Mouse (Mus musculus): ENCODE data around the gene Gpam. TPM values are rescaled to one million over a fixed set of nuclear protein-coding genes. Genes with fewer than 3 reads are reported as not detected.

Gpam gene
- polyA plus RNA-seq, 1 experiment from 2014 or later = 28.7 TPM

DNA sequence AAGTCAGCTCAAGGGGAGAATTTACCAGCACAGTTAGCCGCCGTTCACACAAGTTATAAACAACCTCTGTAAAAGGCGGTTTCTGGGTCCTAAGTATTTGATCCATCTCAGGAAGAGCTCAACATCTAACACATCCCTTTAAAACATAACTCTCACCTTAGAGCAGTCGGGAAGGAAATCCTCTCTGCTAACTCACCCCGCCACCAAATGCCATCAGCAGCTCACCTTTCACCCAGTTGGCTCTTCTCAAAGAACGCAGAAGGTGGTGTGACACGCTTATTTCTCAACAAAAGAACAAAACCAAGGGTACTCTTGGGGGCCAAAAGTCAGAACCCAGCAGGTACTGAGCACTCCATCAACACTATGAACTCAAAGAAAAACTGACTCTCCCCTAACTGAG is 31.5 kb downstream of the Gpam start:
- Histone ChIP-seq H3K9me3 (ENCODE audit: control insufficient read depth, low read length) (no peaks in the 10 kb centered on the region), H3K36me3 (ENCODE audit: control insufficient read depth, insufficient read depth, low read length) (peaks cover 36% of the 10 kb centered on the region), H3K4me3 (replicated peaks; ENCODE audit: low read depth, low read length) (no peak overlapping the region), H3K4me2 (ENCODE audit: low read length) (no peak overlapping the region), H3K27me3 (ENCODE audit: control insufficient read depth, insufficient read depth, low read length) (no peaks in the 10 kb centered on the region), H3K9ac (replicated peaks; ENCODE audit: low read length) (no peak overlapping the region), H3K27ac (replicated peaks; ENCODE audit: low read depth, low read length) (no peak overlapping the region), H3K4me1 (ENCODE audit: control insufficient read depth, insufficient read depth, low read length) (peaks cover 21% of the 10 kb centered on the region)
- DNase-seq (no peak), ATAC-seq (ENCODE audit: low FRiP score, low TSS enrichment) (no peak)
- WGBS = 83% methylated on average over 7 of the region's 7 CpGs

DNA sequence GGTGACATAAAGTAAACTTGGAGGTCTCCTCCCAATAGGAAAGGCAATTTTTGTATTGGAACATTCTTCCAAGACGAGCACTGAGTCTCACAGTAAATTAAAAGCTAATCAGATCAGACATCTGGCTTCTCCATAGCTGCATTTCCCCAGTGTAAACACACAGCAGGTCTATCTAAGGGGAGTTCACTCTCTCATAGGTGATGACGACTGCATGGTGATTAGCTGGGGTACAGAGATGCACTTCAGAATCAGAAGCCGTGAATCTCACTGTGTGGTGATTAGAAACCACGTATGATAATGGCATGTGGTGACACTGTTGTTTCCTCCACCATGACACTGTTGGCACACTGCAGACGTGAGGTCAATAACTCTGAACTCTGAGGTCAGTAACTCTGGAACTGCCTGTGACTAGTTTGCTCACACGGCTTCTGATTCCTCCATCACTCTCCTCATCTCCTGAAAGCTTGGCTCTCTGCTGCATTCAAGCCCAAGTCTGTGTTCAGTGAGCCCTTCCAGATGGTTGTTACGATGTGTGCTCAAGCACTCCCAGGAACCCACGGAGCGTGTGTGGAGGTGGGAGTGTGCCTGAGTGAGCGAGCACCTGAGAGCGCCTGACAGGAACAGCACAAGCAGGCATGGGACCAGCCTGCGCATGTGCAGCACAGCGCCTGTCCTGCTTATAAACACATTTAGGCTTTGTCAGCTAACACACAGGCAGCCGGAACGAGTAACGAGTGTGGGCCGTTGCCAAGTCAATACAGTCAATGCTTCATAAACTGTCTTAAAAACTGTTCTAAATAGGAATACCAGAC is 35.2 kb downstream of the Gpam start:
- no peaks in the 10 kb centered on the region for H3K4me1 ChIP-seq (ENCODE audit: control insufficient read depth, insufficient read depth, low read length)
- H3K9me3 ChIP-seq (ENCODE audit: control insufficient read depth, low read length) = no peaks in the 10 kb centered on the region
- no peak overlapping the region for H3K4me2 ChIP-seq (ENCODE audit: low read length)
- H3K4me3 ChIP-seq (replicated peaks; ENCODE audit: low read depth, low read length) = no peak overlapping the region
- WGBS = 92% methylated on average over 17 of the region's 17 CpGs
- H3K27ac ChIP-seq (replicated peaks; ENCODE audit: low read depth, low read length) = no peak overlapping the region
- ATAC-seq (ENCODE audit: low FRiP score, low TSS enrichment) (no peak), DNase-seq (no peak)
- no peaks in the 10 kb centered on the region for H3K27me3 ChIP-seq (ENCODE audit: control insufficient read depth, insufficient read depth, low read length)
- H3K36me3 ChIP-seq (ENCODE audit: control insufficient read depth, insufficient read depth, low read length) = peaks cover 73% of the 10 kb centered on the region
- H3K9ac ChIP-seq (replicated peaks; ENCODE audit: low read length) = no peak overlapping the region

DNA sequence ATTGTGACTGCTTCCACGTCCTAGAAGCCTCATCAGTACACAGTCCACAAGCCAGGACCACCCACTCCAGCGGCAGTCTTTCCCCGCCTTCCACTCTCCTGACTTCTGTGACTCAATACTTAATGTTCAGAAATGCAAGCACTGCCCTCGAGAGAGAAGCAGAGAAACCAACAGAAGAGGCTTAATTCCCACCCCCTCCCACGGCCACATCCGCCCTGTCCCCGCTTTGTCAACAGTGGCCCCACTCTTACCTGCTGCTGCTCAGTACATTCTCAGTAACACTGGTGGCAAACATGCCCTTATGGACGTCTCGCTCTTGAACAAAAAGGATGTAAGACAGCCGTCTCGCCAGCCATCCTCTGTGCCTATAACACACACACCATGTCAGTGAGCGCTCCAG is 36.2 kb downstream of the Gpam start:
- WGBS = 87% methylated on average over 12 of the region's 12 CpGs

DNA sequence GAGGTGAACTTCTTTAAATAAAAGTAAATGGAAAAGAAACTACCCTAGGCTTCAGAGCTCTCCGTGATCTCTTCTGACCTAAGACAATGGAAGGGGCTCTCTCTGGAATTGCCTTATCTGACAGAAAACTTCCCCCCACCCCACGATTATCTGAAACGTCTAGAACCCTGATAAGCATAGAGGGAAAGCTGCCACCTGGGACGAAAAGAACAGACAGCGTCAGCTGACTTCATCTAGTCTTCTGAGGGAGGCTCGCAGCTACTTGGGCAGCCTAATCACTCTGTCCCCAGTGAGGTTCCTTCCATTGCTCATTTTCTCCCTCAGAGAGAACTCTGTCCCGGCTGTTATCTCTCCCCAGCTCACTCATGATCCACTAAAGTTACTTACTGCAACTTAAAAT is 36.9 kb downstream of the Gpam start:
- DNase-seq (no peak), ATAC-seq (ENCODE audit: low FRiP score, low TSS enrichment) (no peak)
- WGBS = 84% methylated on average over 7 of the region's 7 CpGs
- Histone ChIP-seq H3K9me3 (ENCODE audit: control insufficient read depth, low read length) (no peaks in the 10 kb centered on the region), H3K36me3 (ENCODE audit: control insufficient read depth, insufficient read depth, low read length) (peaks cover 77% of the 10 kb centered on the region), H3K27ac (replicated peaks; ENCODE audit: low read depth, low read length) (no peak overlapping the region), H3K9ac (replicated peaks; ENCODE audit: low read length) (no peak overlapping the region), H3K4me1 (ENCODE audit: control insufficient read depth, insufficient read depth, low read length) (no peaks in the 10 kb centered on the region), H3K4me2 (ENCODE audit: low read length) (no peak overlapping the region), H3K4me3 (replicated peaks; ENCODE audit: low read depth, low read length) (no peak overlapping the region), H3K27me3 (ENCODE audit: control insufficient read depth, insufficient read depth, low read length) (no peaks in the 10 kb centered on the region)

More for the DNA sequence above, 36.2 kb downstream of the Gpam start:
- Histone ChIP-seq H3K9me3 (ENCODE audit: control insufficient read depth, low read length) (no peaks in the 10 kb centered on the region), H3K4me3 (replicated peaks; ENCODE audit: low read depth, low read length) (no peak overlapping the region), H3K9ac (replicated peaks; ENCODE audit: low read length) (no peak overlapping the region), H3K4me1 (ENCODE audit: control insufficient read depth, insufficient read depth, low read length) (no peaks in the 10 kb centered on the region), H3K4me2 (ENCODE audit: low read length) (no peak overlapping the region), H3K36me3 (ENCODE audit: control insufficient read depth, insufficient read depth, low read length) (peaks cover 77% of the 10 kb centered on the region), H3K27ac (replicated peaks; ENCODE audit: low read depth, low read length) (no peak overlapping the region), H3K27me3 (ENCODE audit: control insufficient read depth, insufficient read depth, low read length) (no peaks in the 10 kb centered on the region)
- ATAC-seq (ENCODE audit: low FRiP score, low TSS enrichment) (no peak), DNase-seq (no peak)

DNA sequence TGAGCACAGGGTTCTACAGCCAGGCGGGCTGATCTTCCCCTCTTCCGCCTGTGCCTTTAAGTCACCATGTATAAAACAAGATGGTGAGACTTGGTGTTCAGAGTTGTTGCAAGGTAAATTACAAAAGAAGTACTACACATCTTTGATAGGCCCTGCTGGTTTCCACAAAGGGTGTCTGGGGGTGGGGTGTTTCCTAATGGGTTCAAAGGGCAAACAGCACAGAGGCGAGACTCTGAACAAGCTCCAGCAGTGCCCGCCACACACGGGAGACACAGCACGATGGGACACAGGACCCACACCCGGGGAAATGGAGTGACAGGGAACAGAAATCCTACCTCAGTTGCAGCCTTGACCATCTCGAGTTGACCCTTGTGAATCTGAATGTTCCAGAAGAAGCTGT is 39.3 kb downstream of the Gpam start:
- no peaks in the 10 kb centered on the region for H3K4me1 ChIP-seq (ENCODE audit: control insufficient read depth, insufficient read depth, low read length)
- H3K27ac ChIP-seq (replicated peaks; ENCODE audit: low read depth, low read length) = no peak overlapping the region

DNA sequence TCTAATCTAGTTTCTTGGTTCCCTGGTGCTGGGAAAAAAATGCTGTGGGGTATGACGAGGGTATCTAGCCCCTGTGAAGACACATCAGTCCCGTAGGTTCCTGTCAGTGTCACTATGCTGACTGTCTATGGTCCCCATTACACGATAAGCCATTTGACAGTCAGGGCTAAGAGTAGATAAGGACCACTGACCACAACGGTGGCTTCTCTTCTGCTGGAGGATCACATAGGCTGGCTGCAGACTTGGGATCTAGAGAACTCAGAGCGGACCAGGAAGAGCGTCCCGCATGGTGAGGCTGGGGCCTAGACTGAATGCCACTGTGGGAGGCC is 41.2 kb downstream of the Gpam start:
- no peak overlapping the region for H3K4me2 ChIP-seq (ENCODE audit: low read length)
- no peak overlapping the region for H3K27ac ChIP-seq (replicated peaks; ENCODE audit: low read depth, low read length)
- no peaks in the 10 kb centered on the region for H3K27me3 ChIP-seq (ENCODE audit: control insufficient read depth, insufficient read depth, low read length)
- H3K4me3 ChIP-seq (replicated peaks; ENCODE audit: low read depth, low read length) = no peak overlapping the region
- no peak for ATAC-seq (ENCODE audit: low FRiP score, low TSS enrichment)
- H3K9ac ChIP-seq (replicated peaks; ENCODE audit: low read length) = no peak overlapping the region
- H3K36me3 ChIP-seq (ENCODE audit: control insufficient read depth, insufficient read depth, low read length) = peaks cover 99% of the 10 kb centered on the region
- H3K9me3 ChIP-seq (ENCODE audit: control insufficient read depth, low read length) = no peaks in the 10 kb centered on the region
- WGBS = 93% methylated on average over 7 of the region's 7 CpGs
- no peak for DNase-seq
- no peaks in the 10 kb centered on the region for H3K4me1 ChIP-seq (ENCODE audit: control insufficient read depth, insufficient read depth, low read length)

More for the DNA sequence above, 39.3 kb downstream of the Gpam start:
- 91% methylated on average over 8 of the region's 8 CpGs for whole genome bisulfite sequencing
- no peak overlapping the region for H3K9ac ChIP-seq (replicated peaks; ENCODE audit: low read length)
- no peak for DNase-seq
- peaks cover 94% of the 10 kb centered on the region for H3K36me3 ChIP-seq (ENCODE audit: control insufficient read depth, insufficient read depth, low read length)
- no peak for ATAC-seq (ENCODE audit: low FRiP score, low TSS enrichment)
- no peaks in the 10 kb centered on the region for H3K9me3 ChIP-seq (ENCODE audit: control insufficient read depth, low read length)
- H3K4me2 ChIP-seq (ENCODE audit: low read length) = no peak overlapping the region
- H3K4me3 ChIP-seq (replicated peaks; ENCODE audit: low read depth, low read length) = no peak overlapping the region
- no peaks in the 10 kb centered on the region for H3K27me3 ChIP-seq (ENCODE audit: control insufficient read depth, insufficient read depth, low read length)

DNA sequence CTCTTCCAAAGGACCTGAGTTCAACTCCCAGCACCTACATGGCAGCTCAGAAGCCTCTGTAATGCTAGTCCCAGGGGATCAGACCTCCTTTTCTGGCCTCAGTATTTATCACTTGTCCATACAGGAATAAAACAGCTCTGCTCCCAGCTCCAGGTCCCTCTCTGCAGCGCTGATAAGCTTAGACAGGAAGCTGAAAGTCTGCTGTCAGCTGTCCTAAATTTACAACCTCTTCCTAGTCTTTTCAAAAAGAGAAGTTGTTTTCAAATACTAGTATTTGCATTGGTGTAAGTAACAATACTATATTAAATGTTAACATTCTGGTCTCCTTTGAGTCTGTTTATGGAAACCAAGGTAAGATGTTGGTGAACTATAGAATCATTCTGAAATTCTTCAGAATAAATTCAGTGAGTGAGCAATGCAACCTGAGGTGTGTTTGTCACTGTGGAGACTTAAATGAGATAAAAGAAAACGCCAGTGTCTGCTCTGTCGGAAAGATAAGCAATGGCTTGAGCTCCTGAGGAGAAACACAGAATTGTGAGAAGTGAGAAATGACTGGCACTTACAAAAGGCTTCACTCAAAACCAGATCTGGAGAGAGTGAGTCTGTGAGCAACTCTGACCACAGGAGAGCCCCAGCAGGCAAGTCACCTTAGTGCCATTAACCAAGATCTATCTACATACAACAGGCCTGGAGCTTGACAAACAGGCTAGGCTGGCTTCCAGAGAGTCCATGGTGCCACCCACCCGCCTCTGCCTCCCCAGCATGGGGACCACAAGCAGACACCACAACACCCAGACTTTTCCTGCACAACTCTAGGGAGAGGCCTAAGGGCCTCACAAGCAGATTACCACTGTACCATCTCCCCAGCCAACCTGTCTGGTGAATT is 41.8 kb downstream of the Gpam start:
- Histone ChIP-seq H3K27me3 (ENCODE audit: control insufficient read depth, insufficient read depth, low read length) (no peaks in the 10 kb centered on the region), H3K9ac (replicated peaks; ENCODE audit: low read length) (no peak overlapping the region), H3K4me3 (replicated peaks; ENCODE audit: low read depth, low read length) (no peak overlapping the region), H3K9me3 (ENCODE audit: control insufficient read depth, low read length) (no peaks in the 10 kb centered on the region), H3K4me1 (ENCODE audit: control insufficient read depth, insufficient read depth, low read length) (no peaks in the 10 kb centered on the region), H3K27ac (replicated peaks; ENCODE audit: low read depth, low read length) (no peak overlapping the region), H3K4me2 (ENCODE audit: low read length) (no peak overlapping the region), H3K36me3 (ENCODE audit: control insufficient read depth, insufficient read depth, low read length) (peaks cover 95% of the 10 kb centered on the region)
- DNase-seq (no peak), ATAC-seq (ENCODE audit: low FRiP score, low TSS enrichment) (no peak)
- WGBS = 93% methylated on average over 4 of the region's 4 CpGs

DNA sequence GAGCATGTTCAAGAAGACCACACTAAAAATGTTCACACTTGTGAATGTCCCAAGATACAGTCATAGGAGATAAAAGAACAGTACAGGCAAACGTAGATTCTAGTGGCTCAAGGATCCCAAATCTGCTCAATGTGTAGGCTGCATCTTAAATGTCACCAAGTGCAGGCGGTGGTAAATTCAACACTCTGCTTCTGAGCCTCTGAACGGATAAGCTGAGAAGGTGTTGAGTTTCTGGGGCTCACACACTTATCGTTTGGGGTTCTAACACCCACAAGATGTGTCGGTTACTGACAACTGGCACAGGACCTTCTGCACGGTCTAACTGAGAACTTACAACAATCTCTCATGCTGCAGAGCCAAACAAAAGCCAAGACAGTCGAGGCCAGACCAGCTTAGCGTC is 50.2 kb downstream of the Gpam start:
- 37% methylated on average over 8 of the region's 8 CpGs for WGBS
- Histone ChIP-seq H3K4me1 (ENCODE audit: control insufficient read depth, insufficient read depth, low read length) (no peaks in the 10 kb centered on the region), H3K27ac (replicated peaks; ENCODE audit: low read depth, low read length) (no peak overlapping the region), H3K9me3 (ENCODE audit: control insufficient read depth, low read length) (no peaks in the 10 kb centered on the region), H3K9ac (replicated peaks; ENCODE audit: low read length) (no peak overlapping the region), H3K4me2 (ENCODE audit: low read length) (no peak overlapping the region), H3K27me3 (ENCODE audit: control insufficient read depth, insufficient read depth, low read length) (no peaks in the 10 kb centered on the region), H3K36me3 (ENCODE audit: control insufficient read depth, insufficient read depth, low read length) (peaks cover 82% of the 10 kb centered on the region), H3K4me3 (replicated peaks; ENCODE audit: low read depth, low read length) (no peak overlapping the region)
- DNase-seq (no peak), ATAC-seq (ENCODE audit: low FRiP score, low TSS enrichment) (no peak)
